Mouse (Mus musculus): ENCODE results near the gene Angpt4. TPM values are rescaled to one million over a fixed set of nuclear protein-coding genes. Genes with fewer than 3 reads are reported as not detected.

Gene Angpt4
- total and polyA plus RNA-seq, 3 experiments: 0.23 to 1.0 (median 0.27) TPM

- Histone ChIP-seq H3K4me3 (no peak overlapping the region), H3K27me3 (ENCODE audit: control insufficient read depth, insufficient read depth, low read length) (no peaks in the 10 kb centered on the region), H3K4me1 (ENCODE audit: control insufficient read depth, insufficient read depth, low read length) (peaks cover 2% of the 10 kb centered on the region; the same call in 1 of the 2 replicates), H3K27ac (no peak overlapping the region), H3K79me2 (replicated peaks; ENCODE audit: control insufficient read depth, insufficient read depth, low read length) (no peaks in the 10 kb centered on the region), H3K36me3 (ENCODE audit: control insufficient read depth, insufficient read depth, low read length) (no peaks in the 10 kb centered on the region), H3K9ac (ENCODE audit: low read depth, low read length) (no peak overlapping the region)
- TF ChIP-seq EP300 (IDR thresholded peaks at IDR 0.05; ENCODE audit: insufficient read depth, low read depth, low read length) (no peak), CTCF (IDR thresholded peaks at IDR 0.05) (no peak)
- WGBS: 26% methylated on average over 4 of the region's 4 CpGs
- intact Hi-C loops (cut with DNase I): no loop called here
- no peak for DNase-seq
Observed at GRCm38 (mm10) chr2:151925715-151926114, 14.7 kb downstream of the Angpt4 start.

GRCm38 (mm10) chr2:151927103-151927502 is 16.1 kb downstream of the Angpt4 start:
- 90% methylated on average over 11 of the region's 11 CpGs for WGBS

GRCm38 (mm10) chr2:151930389-151931074 is 19.5 kb downstream of the Angpt4 start:
- Histone ChIP-seq H3K27ac (no peak overlapping the region), H3K27me3 (ENCODE audit: control insufficient read depth, insufficient read depth, low read length) (no peaks in the 10 kb centered on the region), H3K4me1 (ENCODE audit: control insufficient read depth, insufficient read depth, low read length) (peaks cover 2% of the 10 kb centered on the region; the same call in 1 of the 2 replicates), H3K36me3 (ENCODE audit: control insufficient read depth, insufficient read depth, low read length) (no peaks in the 10 kb centered on the region), H3K9ac (ENCODE audit: low read depth, low read length) (no peak overlapping the region), H3K79me2 (replicated peaks; ENCODE audit: control insufficient read depth, insufficient read depth, low read length) (no peaks in the 10 kb centered on the region), H3K4me3 (no peak overlapping the region)
- no peak for TF ChIP-seq POLR2A (IDR thresholded peaks at IDR 0.05; ENCODE audit: insufficient read depth, low read depth, low read length)
- TF ChIP-seq CTCF (IDR thresholded peaks at IDR 0.05): peak; percentile 93
- intact Hi-C loops (cut with DNase I): loop anchor here (1.0 kb wide), 1 partner anchor 64 kb away; no protein-coding TSS in a partner anchor
- 34% methylated on average over 7 of the region's 7 CpGs for WGBS
- DNase-seq: peak; percentile 73 to 89

More at GRCm38 (mm10) chr2:151927103-151927502, 16.1 kb downstream of the Angpt4 start:
- H3K27me3 ChIP-seq (ENCODE audit: control insufficient read depth, insufficient read depth, low read length): no peaks in the 10 kb centered on the region
- H3K27ac ChIP-seq: no peak overlapping the region
- H3K36me3 ChIP-seq (ENCODE audit: control insufficient read depth, insufficient read depth, low read length): no peaks in the 10 kb centered on the region
- no peak overlapping the region for H3K9ac ChIP-seq (ENCODE audit: low read depth, low read length)
- no peaks in the 10 kb centered on the region for H3K79me2 ChIP-seq (replicated peaks; ENCODE audit: control insufficient read depth, insufficient read depth, low read length)
- no peak overlapping the region for H3K4me3 ChIP-seq
- no peak for DNase-seq
- H3K4me1 ChIP-seq (ENCODE audit: control insufficient read depth, insufficient read depth, low read length): peaks cover 2% of the 10 kb centered on the region; the same call in 1 of the 2 replicates
- intact Hi-C loops (cut with DNase I): no loop called here
- no peak for TF ChIP-seq EP300 (IDR thresholded peaks at IDR 0.05; ENCODE audit: insufficient read depth, low read depth, low read length)
- no peak for TF ChIP-seq POLR2A (IDR thresholded peaks at IDR 0.05; ENCODE audit: insufficient read depth, low read depth, low read length)
- no peak for TF ChIP-seq CTCF (IDR thresholded peaks at IDR 0.05)

GRCm38 (mm10) chr2:151937893-151938292 is 26.9 kb downstream of the Angpt4 start:
- Histone ChIP-seq H3K4me3 (no peak overlapping the region), H3K9ac (ENCODE audit: low read depth, low read length) (no peak overlapping the region), H3K27ac (no peak overlapping the region), H3K4me1 (ENCODE audit: control insufficient read depth, insufficient read depth, low read length) (peaks cover 2% of the 10 kb centered on the region; the same call in 1 of the 2 replicates), H3K36me3 (ENCODE audit: control insufficient read depth, insufficient read depth, low read length) (no peaks in the 10 kb centered on the region), H3K79me2 (replicated peaks; ENCODE audit: control insufficient read depth, insufficient read depth, low read length) (no peaks in the 10 kb centered on the region), H3K27me3 (ENCODE audit: control insufficient read depth, insufficient read depth, low read length) (no peaks in the 10 kb centered on the region)
- 26% methylated on average over 3 of the region's 3 CpGs for WGBS
- DNase-seq: peak; percentile 43 to 49
- TF ChIP-seq CTCF (IDR thresholded peaks at IDR 0.05): no peak
- no peak for TF ChIP-seq EP300 (IDR thresholded peaks at IDR 0.05; ENCODE audit: insufficient read depth, low read depth, low read length)
- TF ChIP-seq POLR2A (IDR thresholded peaks at IDR 0.05; ENCODE audit: insufficient read depth, low read depth, low read length): no peak
- intact Hi-C loops (cut with DNase I): loop anchor here (5.0 kb wide), 1 partner anchor 61 kb away; no protein-coding TSS in a partner anchor

- TF ChIP-seq CTCF (IDR thresholded peaks at IDR 0.05): 0 out of 2 replicates have a peak, but pooled peaks have one; percentile 18
- 0 out of 2 replicates have a peak, but pooled peaks have one; percentile 41 for TF ChIP-seq EP300 (IDR thresholded peaks at IDR 0.05; ENCODE audit: insufficient read depth, low read depth, low read length)
- TF ChIP-seq POLR2A (IDR thresholded peaks at IDR 0.05; ENCODE audit: insufficient read depth, low read depth, low read length): no peak
- H3K27ac ChIP-seq: no peak overlapping the region
- H3K36me3 ChIP-seq (ENCODE audit: control insufficient read depth, insufficient read depth, low read length): no peaks in the 10 kb centered on the region
- intact Hi-C loops (cut with DNase I): loop anchor here (5.0 kb wide), 1 partner anchor 61 kb away; no protein-coding TSS in a partner anchor
- H3K79me2 ChIP-seq (replicated peaks; ENCODE audit: control insufficient read depth, insufficient read depth, low read length): no peaks in the 10 kb centered on the region
- WGBS: 46% methylated on average over 11 of the region's 11 CpGs
- H3K27me3 ChIP-seq (ENCODE audit: control insufficient read depth, insufficient read depth, low read length): no peaks in the 10 kb centered on the region
- peak; percentile 79 to 86 for DNase-seq
- H3K4me1 ChIP-seq (ENCODE audit: control insufficient read depth, insufficient read depth, low read length): peaks cover 2% of the 10 kb centered on the region; the same call in 1 of the 2 replicates
- H3K9ac ChIP-seq (ENCODE audit: low read depth, low read length): no peak overlapping the region
- H3K4me3 ChIP-seq: no peak overlapping the region
Observed at GRCm38 (mm10) chr2:151938780-151939200, 27.8 kb downstream of the Angpt4 start.

Measured in heart, adult 2 months (tissue).